In the genomic region with DNA sequence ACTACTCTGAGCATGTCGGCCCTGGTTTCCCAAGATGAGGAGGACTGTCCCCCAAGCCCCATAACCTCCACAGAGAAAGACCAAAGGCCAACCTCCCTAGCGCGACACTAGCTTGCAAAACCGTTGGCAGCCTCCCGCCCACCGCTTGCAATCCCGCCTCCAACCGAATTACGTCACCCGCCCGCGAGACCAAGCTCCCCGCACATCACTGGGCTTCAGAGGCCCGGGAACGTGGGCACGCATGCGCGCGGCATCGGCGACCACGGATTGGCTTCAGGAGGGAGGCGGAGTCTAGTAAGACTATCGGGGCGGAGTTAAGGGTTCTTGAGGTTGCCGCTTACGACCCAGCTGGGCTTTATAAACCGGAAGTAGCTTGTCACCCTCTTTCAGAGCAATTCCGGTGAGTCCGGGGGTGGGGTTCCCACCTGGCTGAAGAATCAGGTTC, we compare ENCODE assay signal across 8 mouse cellular contexts. TPM values are rescaled to one million over a fixed set of nuclear protein-coding genes. Genes with fewer than 3 reads are reported as not detected.
DNase-seq lines count a peak whose midpoint lies in the region; ATAC-seq and TF ChIP-seq lines count a peak whose summit lies in the region.

Gene Cntrob (minus strand): TSS at position 109 of the 445 bp plus-strand sequence.
Gene Trappc1 (plus strand): TSS at position 314 of the 445 bp plus-strand sequence.

- H3K9me3 ChIP-seq in E14TG2a.4 (ENCODE audit: low read length): no peaks in the 10 kb centered on the region
- H3K9me3 ChIP-seq in forebrain, embryonic 12.5 days: no peaks in the 10 kb centered on the region
- no peaks in the 10 kb centered on the region for H3K9me3 ChIP-seq in heart, postnatal 0 days (replicated peaks; ENCODE audit: control insufficient read depth, low read length)
- no peaks in the 10 kb centered on the region for H3K9me3 ChIP-seq in liver, embryonic 16.5 days (replicated peaks; ENCODE audit: control insufficient read depth, low read length)
- no peaks in the 10 kb centered on the region for H3K9me3 ChIP-seq in neural tube, embryonic 13.5 days

- peak within 1 kb of the TSS; percentile 91 for H3K27ac ChIP-seq in forebrain, embryonic 12.5 days
- peak within 1 kb of the TSS; percentile 77 for H3K27ac ChIP-seq in heart, postnatal 0 days (ENCODE audit: low read depth)
- H3K27ac ChIP-seq in liver, embryonic 16.5 days (ENCODE audit: low read length): peak within 1 kb of the TSS; percentile 88
- peak within 1 kb of the TSS; percentile 88 for H3K27ac ChIP-seq in neural tube, embryonic 13.5 days (replicated peaks)
- H3K27ac ChIP-seq in testis, adult 2 months (ENCODE audit: control insufficient read depth, insufficient read depth, low read depth, low read length): peak within 1 kb of the TSS; percentile 97

- H3K9ac ChIP-seq in forebrain, embryonic 12.5 days: peak within 1 kb of the TSS; percentile 85
- peak within 1 kb of the TSS; percentile 71 for H3K9ac ChIP-seq in heart, postnatal 0 days (replicated peaks; ENCODE audit: low read depth, low read length)
- peak within 1 kb of the TSS; percentile 90 for H3K9ac ChIP-seq in liver, embryonic 16.5 days (ENCODE audit: low read depth, low read length)
- H3K9ac ChIP-seq in neural tube, embryonic 13.5 days: peak within 1 kb of the TSS; percentile 90

- WGBS in forebrain, embryonic 12.5 days: under 1% methylated on average over 30 of the region's 30 CpGs
- under 1% methylated on average over 30 of the region's 30 CpGs for WGBS in heart, postnatal 0 days
- under 1% methylated on average over 30 of the region's 30 CpGs for WGBS in liver, embryonic 16.5 days (ENCODE audit: insufficient replicate concordance)
- WGBS in neural tube, embryonic 13.5 days: under 1% methylated on average over 30 of the region's 30 CpGs

- no peak for TF ChIP-seq EP300 in heart, postnatal 0 days (IDR thresholded peaks at IDR 0.05; ENCODE audit: low read depth)

- H3K4me3 ChIP-seq in E14TG2a.4 (replicated peaks; ENCODE audit: low read length): peak within 1 kb of the TSS; percentile 89
- peak within 1 kb of the TSS; percentile 62 for H3K4me3 ChIP-seq in forebrain, embryonic 12.5 days (replicated peaks)
- peak within 1 kb of the TSS; percentile 57 for H3K4me3 ChIP-seq in heart, postnatal 0 days (ENCODE audit: low read depth, low read length)
- H3K4me3 ChIP-seq in liver, embryonic 16.5 days (ENCODE audit: low read depth, low read length): peak within 1 kb of the TSS; percentile 75
- peak within 1 kb of the TSS; percentile 64 for H3K4me3 ChIP-seq in neural tube, embryonic 13.5 days
- H3K4me3 ChIP-seq in testis, adult 2 months (ENCODE audit: control insufficient read depth, low read depth, low read length): peak within 1 kb of the TSS; percentile 89

- peak; percentile 98 for DNase-seq in c-Kit-positive CD71-positive TER-119-positive erythroid progenitor cells, embryonic 14.5 days (ENCODE audit: low spot score)
- peak; percentile 100 for DNase-seq in heart, postnatal 0 days (ENCODE audit: low spot score)
- peak; percentile 99 to 100 for DNase-seq in kidney, postnatal 4 days

- peak; percentile 92 for TF ChIP-seq POLR2A in testis, adult 2 months (IDR thresholded peaks at IDR 0.05; ENCODE audit: control insufficient read depth, low read depth, low read length)

- peak within 1 kb of the TSS; percentile 79 for H3K4me2 ChIP-seq in forebrain, embryonic 12.5 days
- H3K4me2 ChIP-seq in heart, postnatal 0 days (ENCODE audit: low read depth, low read length): peak within 1 kb of the TSS; percentile 85
- peak within 1 kb of the TSS; percentile 96 for H3K4me2 ChIP-seq in liver, embryonic 16.5 days (ENCODE audit: low read depth, low read length)
- H3K4me2 ChIP-seq in neural tube, embryonic 13.5 days: peak within 1 kb of the TSS; percentile 95

- H3K36me3 ChIP-seq in E14TG2a.4 (ENCODE audit: insufficient read depth, low read length): peaks cover 34% of the 10 kb centered on the region
- peaks cover 21% of the 10 kb centered on the region for H3K36me3 ChIP-seq in forebrain, embryonic 12.5 days (replicated peaks)
- peaks cover 15% of the 10 kb centered on the region for H3K36me3 ChIP-seq in heart, postnatal 0 days (replicated peaks; ENCODE audit: control insufficient read depth, insufficient read depth, low read length)
- no peaks in the 10 kb centered on the region; the same call in 1 of the 2 replicates for H3K36me3 ChIP-seq in liver, embryonic 16.5 days (ENCODE audit: control insufficient read depth, insufficient read depth)
- peaks cover 17% of the 10 kb centered on the region for H3K36me3 ChIP-seq in neural tube, embryonic 13.5 days
- H3K36me3 ChIP-seq in testis, adult 2 months (ENCODE audit: control insufficient read depth, insufficient read depth, low read length): peaks cover 3% of the 10 kb centered on the region

- peaks cover 50% of the 10 kb centered on the region for H3K4me1 ChIP-seq in E14TG2a.4 (replicated peaks; ENCODE audit: low read depth, low read length)
- peaks cover 51% of the 10 kb centered on the region for H3K4me1 ChIP-seq in forebrain, embryonic 12.5 days
- H3K4me1 ChIP-seq in heart, postnatal 0 days (ENCODE audit: control insufficient read depth, insufficient read depth): peaks cover 34% of the 10 kb centered on the region; the same call in 1 of the 2 replicates
- H3K4me1 ChIP-seq in liver, embryonic 16.5 days (ENCODE audit: control insufficient read depth, low read depth, low read length): peaks cover 34% of the 10 kb centered on the region
- H3K4me1 ChIP-seq in neural tube, embryonic 13.5 days (replicated peaks): peaks cover 51% of the 10 kb centered on the region
- H3K4me1 ChIP-seq in testis, adult 2 months (ENCODE audit: control insufficient read depth, insufficient read depth, low read length): peaks cover 32% of the 10 kb centered on the region

- no peak for TF ChIP-seq CTCF in E14TG2a.4 (conservative IDR thresholded peaks at IDR 0.05; ENCODE audit: low read length)
- no peak for TF ChIP-seq CTCF in heart, postnatal 0 days (IDR thresholded peaks at IDR 0.05; ENCODE audit: low read depth)
- no peak for TF ChIP-seq CTCF in testis, adult 2 months (IDR thresholded peaks at IDR 0.05; ENCODE audit: control insufficient read depth, insufficient read depth, insufficient replicate concordance, low read depth, low read length)

- ATAC-seq in forebrain, embryonic 12.5 days (ENCODE audit: low FRiP score): peak; percentile 96
- ATAC-seq in heart, postnatal 0 days (ENCODE audit: insufficient read depth, low read depth): peak; percentile 95
- peak; percentile 94 for ATAC-seq in liver, embryonic 16.5 days (ENCODE audit: low read depth)
- ATAC-seq in neural tube, embryonic 13.5 days (ENCODE audit: low read depth): peak; percentile 94

- H3K27me3 ChIP-seq in E14TG2a.4 (ENCODE audit: insufficient read depth, low read length): peaks cover 25% of the 10 kb centered on the region
- H3K27me3 ChIP-seq in forebrain, embryonic 12.5 days: peaks cover 24% of the 10 kb centered on the region
- H3K27me3 ChIP-seq in heart, postnatal 0 days (ENCODE audit: control insufficient read depth, insufficient read depth, low read length): peaks cover 6% of the 10 kb centered on the region; the same call in 1 of the 2 replicates
- peaks cover 25% of the 10 kb centered on the region for H3K27me3 ChIP-seq in liver, embryonic 16.5 days (ENCODE audit: control insufficient read depth, insufficient read depth, low read depth, low read length)
- peaks cover 20% of the 10 kb centered on the region for H3K27me3 ChIP-seq in neural tube, embryonic 13.5 days
- H3K27me3 ChIP-seq in testis, adult 2 months (ENCODE audit: control insufficient read depth, insufficient read depth, low read length): no peaks in the 10 kb centered on the region

RNA-seq across cellular contexts. Expression of gene Cntrob, which starts in this region (rescaled TPM):
- 49.0 and 52.6 TPM in 2 replicates for polyA plus RNA-seq in forebrain, embryonic 12.5 days (2016; fragmentation: Nextera tagmentation; extraction: Ambion mirVana)
- total RNA-seq in heart, postnatal 0 days (2014; rRNA removed; ENCODE audit: low replicate concordance): 7.5 and 15.5 TPM in 2 replicates
- polyA plus RNA-seq in heart, postnatal 0 days (2015; fragmentation: Nextera tagmentation; extraction: Ambion mirVana): 6.9 and 8.4 TPM in 2 replicates
- 6.0 and 7.2 TPM in 2 replicates for polyA plus RNA-seq in liver, embryonic 16.5 days (2015; fragmentation: Nextera tagmentation; extraction: Ambion mirVana)
- 20.9 and 21.0 TPM in 2 replicates for polyA plus RNA-seq in neural tube, embryonic 13.5 days (2015; fragmentation: Nextera tagmentation; extraction: Ambion mirVana)
- polyA plus RNA-seq in testis, adult 2 months (2012; rRNA removed): 20.6 and 21.6 TPM in 2 replicates

RNA-seq across cellular contexts. Expression of gene Trappc1, which starts in this region (rescaled TPM):
- 185 and 192 TPM in 2 replicates for polyA plus RNA-seq in forebrain, embryonic 12.5 days (2016; fragmentation: Nextera tagmentation; extraction: Ambion mirVana)
- total RNA-seq in heart, postnatal 0 days (2014; rRNA removed; ENCODE audit: low replicate concordance): 240 and 263 TPM in 2 replicates
- 180 and 186 TPM in 2 replicates for polyA plus RNA-seq in heart, postnatal 0 days (2015; fragmentation: Nextera tagmentation; extraction: Ambion mirVana)
- 69.3 and 75.8 TPM in 2 replicates for polyA plus RNA-seq in liver, embryonic 16.5 days (2015; fragmentation: Nextera tagmentation; extraction: Ambion mirVana)
- polyA plus RNA-seq in neural tube, embryonic 13.5 days (2015; fragmentation: Nextera tagmentation; extraction: Ambion mirVana): 225 and 229 TPM in 2 replicates
- polyA plus RNA-seq in testis, adult 2 months (2012; rRNA removed): 17.9 and 25.5 TPM in 2 replicates

Comparison
In these comparisons a context has a peak if more than half of its experiments do, and no peak if none do; other contexts are left out.
1. Peak in every context shown above with its lines: DNase-seq, ATAC-seq, H3K4me3 ChIP-seq and H3K27ac ChIP-seq.